Mouse (Mus musculus): ENCODE results near the gene St8sia6.
"Not testable (repeated sequence)": the region's sequence is repeated elsewhere in the genome, so short reads cannot be mapped to it uniquely, and the experiment has no call there.

Gene St8sia6

DNA sequence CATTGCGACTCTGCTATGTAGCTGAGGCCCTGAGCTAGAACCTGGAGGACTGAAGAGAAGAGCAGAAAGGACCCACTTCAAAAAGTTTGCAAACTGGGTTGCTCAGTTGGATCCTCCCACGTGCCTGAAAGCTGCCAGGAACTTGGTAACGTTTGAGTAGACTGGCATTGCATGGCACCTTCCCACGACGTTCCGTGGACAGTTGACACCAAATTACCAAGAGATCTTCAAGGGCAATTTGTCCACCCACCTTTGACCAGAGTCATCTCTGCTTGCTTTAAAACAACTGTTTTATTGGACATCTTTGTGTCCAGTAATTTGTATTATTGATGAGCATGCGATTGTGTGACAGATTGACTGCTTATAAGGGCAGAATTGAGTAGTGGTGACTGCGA lies at the start of gene St8sia6:
TSS of gene St8sia6 (minus strand) at position 96 of the 395 bp plus-strand sequence.
- DNase-seq = no peak

DNA sequence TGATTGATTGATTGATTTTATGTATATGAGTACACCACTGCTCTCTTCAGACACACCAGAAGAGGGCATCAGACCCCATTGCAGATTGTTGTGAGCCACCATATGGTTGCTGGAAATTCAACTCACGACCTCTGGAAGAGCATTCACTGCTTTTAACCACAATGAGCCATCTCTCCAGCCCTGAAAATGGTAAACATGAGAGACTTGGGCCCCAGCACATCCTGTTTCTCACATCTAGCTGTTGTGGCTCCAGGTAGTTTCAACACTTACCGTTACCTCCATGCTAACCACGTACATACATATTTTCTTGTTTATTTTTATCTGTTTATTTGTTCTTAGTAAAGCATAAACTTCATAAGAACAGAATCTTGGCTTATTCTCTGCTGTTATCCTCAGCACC lies 42.4 kb upstream of the St8sia6 start:
- DNase-seq = no peak

DNA sequence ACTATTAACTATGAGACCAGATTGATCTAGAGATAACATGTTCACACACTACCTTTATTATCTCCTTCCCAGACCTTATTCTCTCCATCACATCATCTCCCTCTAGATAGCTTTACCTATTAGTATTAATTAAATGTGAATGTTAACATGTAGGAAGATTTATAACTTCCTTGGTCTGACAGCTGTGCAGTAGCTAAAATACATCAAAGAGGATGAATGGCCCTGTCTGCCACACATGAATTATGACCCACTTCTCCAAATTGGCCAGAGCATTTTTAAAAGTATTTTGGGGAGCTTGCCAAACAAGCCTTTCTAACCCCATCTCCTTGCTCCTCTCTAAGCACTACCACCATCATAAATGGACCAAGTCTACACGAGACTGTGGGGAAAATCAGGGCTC lies 41.1 kb upstream of the St8sia6 start:
- no peak for DNase-seq

DNA sequence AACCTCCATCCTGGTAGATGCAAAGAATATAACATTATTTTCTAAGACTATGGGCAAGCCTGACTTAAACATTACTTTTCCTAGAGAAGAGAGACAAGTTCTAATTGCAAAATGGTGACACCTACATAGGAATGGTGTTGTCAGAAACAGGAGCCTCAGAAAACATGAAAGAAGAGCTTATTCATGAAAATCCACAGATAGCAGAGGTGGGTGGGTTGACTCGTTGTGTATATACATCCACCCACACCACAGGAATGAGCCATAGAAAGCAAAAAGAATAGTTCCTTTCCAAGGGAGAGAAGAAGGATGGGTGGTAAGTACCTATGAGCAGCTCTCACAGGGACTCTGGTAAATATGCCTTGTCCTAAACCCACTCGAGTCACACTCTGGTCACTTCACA lies 22.8 kb upstream of the St8sia6 start:
- no peak for DNase-seq

DNA sequence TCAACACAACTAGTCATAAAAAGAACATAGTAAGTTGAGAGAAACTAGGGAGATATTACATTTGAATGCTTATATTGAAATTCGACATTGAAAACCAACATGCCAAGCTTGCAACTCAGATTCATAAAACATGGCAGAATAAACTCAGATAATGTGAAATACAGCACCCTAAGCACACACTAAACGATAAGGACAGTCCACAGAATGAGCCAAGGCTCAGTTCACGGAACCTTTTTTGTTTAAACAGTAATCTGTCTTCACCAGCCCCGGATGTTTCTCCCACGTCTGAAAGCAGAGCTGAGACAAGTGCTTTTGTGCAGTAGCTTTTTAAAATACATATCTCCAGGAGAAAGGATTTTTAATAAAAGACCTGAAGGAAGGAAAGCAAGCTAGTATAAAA lies 14.7 kb upstream of the St8sia6 start:
- no peak for DNase-seq

DNA sequence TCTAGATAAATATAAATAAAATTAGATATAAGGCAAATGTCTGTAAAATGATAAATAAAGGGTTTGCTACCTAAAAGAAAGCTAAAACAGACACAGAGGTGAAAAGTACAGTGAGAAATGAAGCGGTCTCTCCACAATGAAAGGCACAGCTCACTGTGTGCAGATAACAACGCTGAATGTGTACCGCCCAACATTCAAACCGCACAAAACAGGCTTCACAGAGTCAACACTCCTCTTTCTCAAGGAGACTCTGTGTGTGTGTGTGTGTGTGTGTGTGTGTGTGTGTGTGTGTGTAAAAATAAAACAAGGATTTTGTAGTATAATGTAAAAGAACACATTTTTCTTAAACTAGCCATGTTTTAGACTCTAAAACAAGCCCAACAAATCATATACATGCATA lies 14.1 kb upstream of the St8sia6 start:
- no peak for DNase-seq

DNA sequence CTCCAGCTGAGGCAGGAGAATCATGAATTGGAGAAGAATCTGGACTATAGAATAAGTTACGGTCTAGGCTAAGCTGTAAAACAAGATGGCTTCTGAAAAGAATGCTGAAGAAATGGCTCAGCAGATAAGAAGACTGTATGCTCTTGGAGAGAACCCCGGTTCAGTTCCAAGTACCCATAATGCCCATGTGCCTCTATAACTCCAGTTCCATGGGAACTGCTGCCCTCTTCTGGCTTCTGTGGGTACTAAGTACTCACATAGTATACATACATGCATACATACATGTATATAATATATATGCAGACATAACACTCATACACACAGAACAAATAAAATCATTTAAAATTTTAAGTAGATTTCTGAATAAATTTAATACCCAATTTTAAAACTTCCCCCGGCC lies 12.3 kb upstream of the St8sia6 start:
- DNase-seq = no peak

DNA sequence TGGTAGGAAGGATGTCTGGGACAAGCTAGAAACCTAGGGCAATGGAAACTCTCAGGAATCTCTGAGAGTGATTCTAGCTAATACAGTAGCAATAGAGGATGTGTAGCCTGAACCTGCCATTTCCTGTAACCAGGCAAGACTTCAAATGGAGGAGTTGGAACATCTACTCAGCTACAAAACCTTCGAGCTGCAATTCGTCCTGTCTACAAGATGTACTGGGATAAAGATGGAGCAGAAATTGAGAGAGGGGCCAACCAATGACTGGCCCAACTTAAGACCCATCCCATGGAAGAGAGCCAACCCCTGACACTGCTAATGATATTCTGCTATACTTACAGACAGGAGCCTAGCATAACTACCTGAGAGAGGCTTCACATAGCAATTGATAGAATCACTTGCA lies 6.8 kb upstream of the St8sia6 start:
- DNase-seq = no peak

DNA sequence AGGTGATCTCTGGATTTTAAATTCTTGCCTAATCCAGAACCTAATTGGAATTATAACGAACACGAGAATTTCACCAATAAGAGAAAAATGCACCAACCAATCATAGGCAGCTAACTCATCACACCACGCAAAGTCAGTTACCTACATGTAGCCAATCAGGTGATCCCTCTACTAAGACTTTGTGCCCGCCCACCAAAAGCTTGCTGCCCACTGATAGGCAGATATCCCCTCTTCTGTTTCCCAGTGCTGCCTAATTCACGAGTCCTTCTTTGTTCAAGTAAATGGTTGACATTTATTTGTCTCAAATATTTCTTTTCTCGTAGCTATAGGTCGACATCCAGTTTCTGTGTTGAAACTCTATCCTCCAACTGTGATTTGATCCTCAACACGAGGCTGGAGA lies 582 bp upstream of the St8sia6 start:
- no peak for DNase-seq

DNA sequence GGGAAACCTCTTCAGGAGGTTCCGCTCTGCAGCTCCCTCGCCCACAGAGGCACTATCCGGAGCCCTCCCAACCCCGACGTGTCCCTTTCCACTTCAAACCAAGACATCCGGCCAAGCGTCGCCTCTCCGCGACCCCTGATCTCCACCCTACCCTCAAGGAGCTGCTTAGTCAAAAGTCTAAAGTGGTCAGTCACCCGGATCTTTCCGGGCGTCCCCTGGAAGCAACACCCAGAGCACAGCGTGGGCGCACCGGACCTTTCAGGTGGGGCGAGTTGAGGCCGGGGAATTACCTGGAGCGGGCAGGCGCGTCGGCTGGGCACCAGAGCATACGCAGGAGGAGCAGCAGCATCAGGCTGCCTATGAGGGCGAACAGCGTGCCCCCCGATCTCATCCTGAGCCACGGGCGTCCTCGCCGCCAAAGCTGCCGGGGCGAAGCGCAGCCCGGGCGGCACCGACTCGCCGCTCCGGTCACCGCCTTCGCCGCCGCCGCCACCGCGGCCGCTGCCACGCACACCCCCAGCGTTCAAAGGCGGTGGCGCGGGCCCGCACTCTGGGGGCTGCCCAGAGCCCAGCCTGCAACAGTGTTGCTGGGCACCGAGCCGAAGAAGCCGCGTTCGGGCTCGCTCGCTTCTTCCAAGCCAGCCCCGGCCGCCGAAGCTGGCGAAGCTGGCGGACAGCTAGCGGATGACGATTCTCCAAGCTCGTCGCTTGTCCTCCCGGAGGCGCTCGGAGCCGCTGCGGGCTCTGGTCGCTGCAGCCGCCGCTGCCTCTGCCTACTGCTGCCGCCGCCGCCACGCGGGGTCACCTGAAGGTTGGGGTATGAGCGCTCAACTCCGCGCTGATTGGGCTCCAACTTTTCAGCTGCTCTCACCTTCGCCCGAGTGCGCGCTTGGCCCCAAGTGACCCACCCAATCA lies 553 bp downstream of the St8sia6 start:
- peak; percentile 78 to 81 for DNase-seq

DNA sequence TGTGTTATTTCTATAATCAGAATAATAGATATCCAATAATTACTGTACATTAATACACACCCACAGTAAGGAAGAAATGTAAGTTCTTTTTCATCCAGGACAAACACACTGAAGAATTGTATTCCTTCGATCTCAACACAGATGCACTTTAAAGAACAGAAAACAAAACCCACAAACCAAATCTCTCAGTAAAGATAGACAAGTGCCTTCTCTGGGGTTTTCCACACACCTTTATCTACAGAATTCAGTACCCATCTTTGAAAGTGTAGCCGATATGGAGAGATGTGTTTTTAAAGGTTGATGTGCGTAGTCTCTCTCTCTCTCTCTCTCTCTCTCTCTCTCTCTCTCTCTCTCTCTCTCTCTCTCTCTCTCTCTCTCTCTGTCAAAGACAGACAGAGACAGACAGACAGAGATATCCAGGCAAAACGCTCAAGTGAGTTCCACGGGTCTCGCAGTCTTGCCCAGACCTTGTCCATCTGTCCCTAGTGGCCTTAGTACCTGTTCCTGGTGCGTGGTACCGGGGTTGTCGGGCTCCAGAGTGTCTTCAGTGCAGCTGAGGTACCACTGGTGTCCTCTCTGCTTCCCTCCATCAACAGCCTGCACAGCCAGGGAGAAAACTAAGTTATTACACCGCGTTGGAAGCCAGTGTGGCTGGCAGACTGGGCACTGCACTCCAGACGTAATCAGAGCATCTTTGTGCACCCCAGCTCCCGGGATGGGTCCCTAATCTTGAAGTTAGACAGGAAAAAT lies 1.4 kb downstream of the St8sia6 start:
- peak in 1 of 2 experiments; percentile 4 for DNase-seq

DNA sequence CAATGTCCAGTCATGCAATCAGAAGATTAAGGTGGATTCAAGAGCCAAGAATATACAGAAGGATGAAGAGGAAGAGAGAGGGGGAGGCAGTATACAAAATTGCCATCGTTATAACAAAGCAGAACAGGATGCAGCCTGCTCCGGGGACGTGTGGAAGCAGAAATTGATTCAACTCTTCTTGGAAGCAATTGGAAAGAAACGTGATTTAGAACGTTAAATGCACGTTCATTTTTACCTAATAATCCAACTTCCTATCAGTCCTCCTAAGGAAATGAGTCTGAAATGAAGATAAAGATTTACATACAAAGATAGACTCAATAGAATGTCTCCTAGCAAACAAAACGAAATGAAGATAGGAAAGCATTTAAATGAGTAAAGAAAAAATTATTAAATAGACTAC lies 2.3 kb downstream of the St8sia6 start:
- DNase-seq = no peak

DNA sequence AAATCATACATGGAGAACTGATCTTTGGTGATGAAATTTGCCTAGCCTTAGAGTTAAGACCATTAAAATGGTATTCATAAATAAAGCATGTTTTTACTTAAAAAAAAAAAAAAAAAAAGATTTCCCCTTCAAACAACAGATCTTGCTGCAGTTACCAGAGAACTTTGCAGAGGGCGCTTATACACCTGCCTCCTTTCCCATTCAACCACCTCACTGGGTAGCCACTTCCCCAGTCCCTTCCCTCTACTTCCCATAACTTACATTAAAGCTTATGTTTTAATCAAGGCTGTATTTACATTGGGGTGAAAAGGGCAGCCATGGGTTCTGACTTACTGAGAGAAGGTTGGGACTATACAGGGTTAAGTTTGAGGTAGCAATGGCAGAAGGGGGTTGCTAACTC lies 4.5 kb downstream of the St8sia6 start:
- DNase-seq = no peak

DNA sequence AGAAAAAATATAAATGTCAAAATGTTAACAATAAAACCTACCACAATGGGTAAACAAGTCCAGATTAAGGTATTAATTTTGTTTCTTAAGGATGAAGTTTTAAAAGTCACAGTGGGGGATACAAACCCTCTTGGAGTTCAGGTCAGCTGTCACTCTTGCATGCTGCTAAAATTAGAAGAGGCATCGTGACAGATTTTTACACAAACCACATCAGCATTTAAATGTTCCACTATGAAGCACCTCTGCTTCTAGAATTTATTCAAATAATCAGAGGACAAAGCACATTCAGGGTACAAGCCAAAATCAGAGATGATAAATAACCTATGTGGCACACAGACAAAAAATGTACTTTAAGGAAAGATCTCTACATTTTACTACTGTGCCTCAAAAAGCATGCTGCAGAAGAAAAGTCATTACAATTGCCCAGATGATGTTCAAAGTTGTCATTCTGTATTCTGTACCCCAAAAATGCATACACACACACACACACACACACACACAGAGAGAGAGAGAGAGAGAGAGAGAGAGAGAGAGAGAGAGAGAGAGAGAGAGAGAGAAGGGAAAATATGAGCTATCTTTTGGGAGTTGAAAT lies 7.2 kb downstream of the St8sia6 start:
- no peak for DNase-seq

DNA sequence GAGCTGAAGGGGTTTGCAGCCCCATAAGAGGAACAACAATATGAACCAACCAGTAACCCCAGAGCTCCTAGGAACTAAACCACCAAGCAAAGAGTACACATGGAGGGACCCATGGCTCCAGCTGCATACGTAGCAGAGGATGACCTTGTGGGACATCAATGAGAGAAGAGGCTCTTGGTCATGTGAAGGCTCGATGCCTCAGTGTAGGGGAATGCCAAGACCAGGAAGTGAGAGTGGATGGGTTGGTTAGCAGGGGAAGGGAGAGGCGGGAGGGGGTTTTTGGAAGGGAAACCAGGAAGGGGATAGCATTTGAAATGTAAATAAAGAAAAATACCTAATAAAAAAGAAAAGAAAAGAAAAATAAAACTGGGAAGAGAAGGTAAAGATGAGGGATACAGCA lies 7.9 kb downstream of the St8sia6 start:
- not testable (repeated sequence) for DNase-seq

DNA sequence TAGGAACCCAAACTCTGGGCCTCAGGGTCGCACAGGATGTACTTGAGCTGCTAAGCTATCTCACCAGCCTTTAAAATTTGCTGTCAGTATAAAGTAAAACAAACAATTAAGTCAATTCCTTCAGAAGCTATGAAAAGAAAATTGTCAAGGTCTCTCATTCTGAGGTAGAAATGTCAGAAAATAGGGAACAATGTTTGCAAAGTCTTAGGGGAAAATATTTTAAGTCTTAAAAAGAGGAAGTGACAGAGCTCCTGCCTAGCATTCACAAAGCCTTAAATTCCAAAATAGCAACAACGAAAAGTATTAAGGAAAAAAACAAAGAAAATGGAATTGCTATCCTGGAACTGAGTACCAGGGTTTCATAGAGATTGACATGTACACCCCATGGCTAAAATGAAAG lies 8.6 kb downstream of the St8sia6 start:
- no peak for DNase-seq

DNA sequence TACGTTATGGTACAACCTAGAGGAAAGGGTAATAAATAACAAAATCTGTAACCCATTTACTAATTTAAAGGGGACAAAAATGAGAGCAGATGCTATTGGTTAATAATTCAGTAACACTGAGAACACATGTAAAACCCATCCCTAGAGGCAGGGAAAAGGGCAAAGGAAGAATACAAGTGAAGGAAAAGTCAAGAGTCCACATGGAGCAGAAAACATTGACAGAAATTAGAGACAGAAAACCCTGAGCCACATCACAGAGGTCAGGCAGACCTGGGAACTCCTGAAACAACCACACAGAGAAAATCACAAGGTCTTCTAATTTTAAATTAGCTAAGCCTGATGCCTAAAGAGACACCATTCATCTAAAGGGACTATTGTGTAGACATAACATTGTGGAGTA lies 9.4 kb downstream of the St8sia6 start:
- DNase-seq = no peak

DNA sequence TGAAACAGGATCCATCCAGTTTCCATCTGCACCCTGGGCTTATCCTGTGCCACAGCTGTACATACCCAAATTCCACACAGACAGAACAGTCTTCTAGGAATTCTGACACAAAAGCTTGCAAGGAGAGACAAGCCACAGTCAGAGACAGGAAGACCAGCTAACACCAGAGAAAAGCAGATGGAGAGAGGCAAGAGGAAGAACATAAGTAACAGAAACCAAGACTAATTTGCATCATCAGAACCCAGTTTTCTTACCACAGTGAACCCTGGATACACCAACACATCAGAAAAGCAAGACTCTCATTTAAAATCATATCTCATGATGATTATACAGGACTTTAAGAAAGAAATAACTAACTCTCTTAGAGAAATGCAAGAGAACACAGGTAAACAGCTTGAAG lies 16.8 kb downstream of the St8sia6 start:
- no peak for DNase-seq

DNA sequence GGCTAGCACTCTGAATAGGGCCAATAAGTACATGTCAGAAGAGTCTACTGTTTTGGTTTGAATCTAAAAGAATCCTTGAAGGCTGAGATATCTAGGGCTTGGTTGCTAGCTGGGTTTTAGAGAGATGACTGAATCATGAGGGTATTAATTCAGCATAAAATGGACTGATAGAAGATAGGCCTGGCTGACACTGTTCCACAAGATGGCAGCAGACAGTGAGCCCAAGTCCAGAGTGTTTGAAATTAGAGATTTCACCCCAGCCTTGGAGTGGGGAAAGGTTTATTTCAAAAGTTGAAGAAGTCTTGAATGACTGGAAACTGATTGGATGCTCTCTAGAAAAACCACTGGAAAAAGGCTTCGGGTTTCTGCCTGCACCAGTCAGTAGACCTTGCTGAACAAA lies 17.4 kb downstream of the St8sia6 start:
- DNase-seq = no peak

DNA sequence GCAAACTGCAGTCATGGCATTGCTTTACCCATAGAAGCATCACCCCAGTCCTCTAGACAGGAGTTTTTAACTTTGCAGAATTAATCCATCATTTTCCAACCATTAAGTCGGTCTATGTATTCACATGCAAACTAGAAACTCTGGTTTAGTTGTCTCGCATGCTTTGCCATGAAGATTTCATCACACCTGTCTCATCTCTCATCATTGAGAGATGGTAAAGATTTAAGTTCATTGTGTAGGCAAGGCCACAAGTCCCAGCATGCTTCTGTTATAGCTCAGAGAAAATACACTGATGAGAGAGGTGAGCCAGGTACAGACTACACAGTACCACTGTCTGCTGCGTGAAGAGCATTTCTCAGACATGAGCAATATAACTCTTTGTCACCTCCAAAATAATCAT lies 18.8 kb downstream of the St8sia6 start:
- DNase-seq = no peak

DNA sequence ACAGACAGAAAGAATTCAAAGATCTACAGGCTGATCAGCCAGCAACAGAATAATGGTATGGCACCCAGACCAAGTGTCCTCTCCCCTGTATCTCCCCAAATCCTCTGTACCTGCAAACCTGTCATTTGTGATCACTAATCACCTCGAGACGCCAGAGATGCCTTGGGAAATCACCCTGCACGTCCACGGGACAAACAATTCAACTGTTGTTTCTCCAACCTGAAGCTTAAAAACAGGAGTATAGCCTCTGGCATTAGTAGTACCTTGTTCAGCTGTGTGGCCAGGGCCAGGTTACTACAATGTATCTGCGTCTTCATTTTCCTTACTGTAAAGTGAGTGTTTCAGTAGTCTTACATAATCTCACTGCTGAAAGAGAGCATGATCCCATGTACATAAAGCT lies 25.3 kb downstream of the St8sia6 start:
- DNase-seq = no peak

DNA sequence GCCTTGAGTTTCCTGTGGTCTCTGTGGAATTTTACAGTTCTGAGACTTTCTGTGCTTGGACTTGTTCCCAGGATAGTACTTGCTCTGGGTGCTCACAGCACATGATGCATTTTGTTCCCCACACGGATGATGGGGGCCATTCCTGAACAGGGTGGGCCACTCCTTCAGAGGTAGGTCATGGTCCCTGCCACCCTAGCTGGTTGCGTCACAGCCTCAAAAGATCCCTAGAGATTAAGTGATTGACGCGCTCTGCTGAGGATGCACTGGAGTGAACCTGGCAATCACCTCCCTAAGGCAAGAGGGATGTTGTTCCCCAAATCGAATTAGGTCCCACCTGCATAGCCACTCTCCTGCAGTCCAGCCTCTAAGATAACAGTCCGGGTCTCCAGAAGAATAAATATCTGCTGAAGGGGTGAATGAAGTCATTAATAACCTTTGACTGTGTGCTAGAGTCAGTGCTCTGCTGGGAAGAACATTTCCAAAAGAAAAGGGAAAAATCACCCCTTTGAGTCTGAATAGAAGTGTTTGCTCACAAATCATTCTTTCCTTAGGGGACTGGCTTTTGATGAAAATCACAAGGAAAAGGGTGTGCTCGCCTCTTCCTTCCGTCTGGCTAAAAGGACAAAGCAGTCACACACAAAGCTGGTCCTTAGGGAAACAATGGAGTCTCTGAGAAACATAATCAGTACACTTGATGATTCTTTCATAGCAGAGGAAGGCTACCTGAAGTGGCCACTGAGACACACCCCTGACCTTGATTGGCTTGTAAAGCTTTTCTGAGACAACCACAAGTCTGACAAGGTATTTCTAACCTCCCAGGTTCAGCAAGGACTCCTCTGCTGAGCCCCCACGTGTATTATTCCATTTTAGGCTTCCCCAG lies 26.1 kb downstream of the St8sia6 start:
- no peak for DNase-seq

DNA sequence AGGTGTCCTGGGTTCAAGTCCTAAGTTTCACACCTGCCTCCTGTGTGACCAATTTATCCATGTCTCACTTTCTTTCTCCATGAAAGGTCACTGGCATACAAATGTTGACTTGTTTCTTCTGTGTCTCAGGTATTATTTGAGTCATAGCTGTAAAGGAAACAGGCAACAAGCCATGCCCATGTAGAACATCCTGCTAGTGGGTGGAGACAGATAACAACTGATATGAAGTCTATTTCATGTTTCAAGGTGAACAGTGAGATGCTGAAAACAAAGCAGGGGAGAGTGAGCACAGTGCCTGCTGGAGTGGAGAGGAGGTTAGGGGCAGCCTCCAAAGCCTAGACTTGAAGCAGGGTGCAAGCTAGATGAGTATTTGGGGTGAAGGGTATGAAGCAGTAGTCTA lies 33.5 kb downstream of the St8sia6 start:
- DNase-seq = no peak
